8 mouse cellular contexts compared by ENCODE assay signal in the genomic region with DNA sequence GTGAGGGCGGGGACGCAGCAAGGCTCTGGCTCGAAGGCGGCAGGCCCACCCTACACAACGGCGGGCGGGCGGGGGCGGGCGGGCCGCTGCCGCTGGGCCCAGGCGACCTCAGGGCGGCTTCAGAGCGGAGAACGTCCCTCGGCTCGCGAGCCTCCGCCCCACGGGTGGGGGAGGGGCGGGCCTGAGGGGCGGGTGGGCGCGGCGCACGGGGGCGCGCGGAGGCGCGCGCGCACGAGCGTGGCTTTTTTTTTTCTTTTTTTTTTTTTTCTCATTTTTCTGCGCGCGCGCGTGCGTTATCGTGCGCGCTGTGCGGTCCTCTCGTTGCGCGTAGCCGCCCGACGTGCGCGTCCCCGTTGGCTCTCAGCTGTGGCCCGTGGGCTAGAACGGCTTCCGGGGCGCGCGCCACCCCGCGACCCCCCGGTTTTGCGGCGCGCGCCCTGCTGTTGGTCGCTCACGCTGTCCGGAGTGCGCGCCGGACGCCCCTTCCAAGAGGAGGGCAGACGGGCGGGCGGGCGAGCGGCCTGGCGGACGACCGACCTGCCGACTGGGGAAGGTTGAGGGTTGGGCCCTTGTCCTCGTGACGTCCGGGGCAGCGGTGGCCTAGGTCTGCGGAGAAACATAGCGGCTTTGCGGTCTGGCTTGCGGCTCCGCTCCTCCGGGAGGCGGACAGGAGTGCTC. TPM values are rescaled to one million over a fixed set of nuclear protein-coding genes. Genes with fewer than 3 reads are reported as not detected.
A peak's percentile ranks its signal among the peaks of the same experiment; 100 is the strongest.
DNase-seq lines count a peak whose midpoint lies in the region; ATAC-seq and TF ChIP-seq lines count a peak whose summit lies in the region.

No protein-coding gene starts in this region.

- no peak for TF ChIP-seq CTCF in midbrain, postnatal 0 days (IDR thresholded peaks at IDR 0.05)

- peaks cover 9% of the 10 kb centered on the region; the same call in 1 of the 2 replicates for H3K4me1 ChIP-seq in embryonic facial prominence, embryonic 14.5 days (ENCODE audit: control insufficient read depth, insufficient read depth, low read length)
- H3K4me1 ChIP-seq in kidney, embryonic 14.5 days (ENCODE audit: control insufficient read depth, insufficient read depth, low read length): peaks cover 15% of the 10 kb centered on the region; the same call in 1 of the 2 replicates
- H3K4me1 ChIP-seq in limb, embryonic 15.5 days: peaks cover 15% of the 10 kb centered on the region
- H3K4me1 ChIP-seq in midbrain, postnatal 0 days (ENCODE audit: insufficient read depth, low read length): peaks cover 15% of the 10 kb centered on the region; the same call in 1 of the 2 replicates

- peak; percentile 78 for ATAC-seq in embryonic facial prominence, embryonic 14.5 days (ENCODE audit: low read depth)
- ATAC-seq in kidney, embryonic 14.5 days (ENCODE audit: low FRiP score, low TSS enrichment): peak; percentile 73
- ATAC-seq in limb, embryonic 15.5 days (ENCODE audit: insufficient number of reproducible peaks, low FRiP score, low TSS enrichment, low read depth): peak; percentile 80
- ATAC-seq in midbrain, postnatal 0 days (ENCODE audit: low FRiP score): peak; percentile 76

- H3K36me3 ChIP-seq in embryonic facial prominence, embryonic 14.5 days (ENCODE audit: control insufficient read depth, insufficient read depth, low read length): peaks cover 49% of the 10 kb centered on the region
- peaks cover 49% of the 10 kb centered on the region for H3K36me3 ChIP-seq in kidney, embryonic 14.5 days (ENCODE audit: control insufficient read depth, insufficient read depth, low read length)
- peaks cover 41% of the 10 kb centered on the region for H3K36me3 ChIP-seq in limb, embryonic 15.5 days
- H3K36me3 ChIP-seq in midbrain, postnatal 0 days (ENCODE audit: insufficient read depth, low read length): peaks cover 24% of the 10 kb centered on the region

- peak overlapping the region; percentile 100 for H3K27ac ChIP-seq in embryonic facial prominence, embryonic 14.5 days (replicated peaks; ENCODE audit: low read depth, low read length)
- H3K27ac ChIP-seq in kidney, embryonic 14.5 days (ENCODE audit: low read depth, low read length): peak overlapping the region; percentile 99
- H3K27ac ChIP-seq in limb, embryonic 15.5 days: peak overlapping the region; percentile 100
- peak overlapping the region; percentile 99 for H3K27ac ChIP-seq in midbrain, postnatal 0 days (ENCODE audit: low read depth, low read length)

- peak overlapping the region; percentile 97 for H3K4me3 ChIP-seq in embryonic facial prominence, embryonic 14.5 days (ENCODE audit: low read depth, low read length)
- H3K4me3 ChIP-seq in kidney, embryonic 14.5 days (ENCODE audit: low read length): peak overlapping the region; percentile 95
- peak overlapping the region; percentile 87 for H3K4me3 ChIP-seq in limb, embryonic 15.5 days
- H3K4me3 ChIP-seq in midbrain, postnatal 0 days (ENCODE audit: low read depth, low read length): peak overlapping the region; percentile 93

- H3K4me2 ChIP-seq in embryonic facial prominence, embryonic 14.5 days (ENCODE audit: low read depth, low read length): peak overlapping the region; percentile 62
- H3K4me2 ChIP-seq in kidney, embryonic 14.5 days (replicated peaks; ENCODE audit: low read depth, low read length): peak overlapping the region; percentile 84
- H3K4me2 ChIP-seq in limb, embryonic 15.5 days: peak overlapping the region; percentile 56
- H3K4me2 ChIP-seq in midbrain, postnatal 0 days (ENCODE audit: low read depth, low read length, poor library complexity, severe bottlenecking): peak overlapping the region; percentile 66

- peak; percentile 89 for DNase-seq in A20 (ENCODE audit: low read depth, low spot score)
- peak; percentile 46 to 78 for DNase-seq in adrenal gland, postnatal 4 days (ENCODE audit: low spot score in 2 of 2)
- peak; percentile 90 for DNase-seq in embryonic facial prominence, embryonic 14.5 days (ENCODE audit: low spot score)
- peak; percentile 75 for DNase-seq in heart, adult 9 months (ENCODE audit: low spot score in 2 of 2)
- DNase-seq in midbrain, postnatal 0 days (ENCODE audit: low spot score): peak; percentile 92
- DNase-seq in spleen, postnatal 10 days (ENCODE audit: low spot score in 2 of 2): peak; percentile 77 to 92

- peak overlapping the region; percentile 99 for H3K9ac ChIP-seq in embryonic facial prominence, embryonic 14.5 days (ENCODE audit: low read depth, low read length)
- peak overlapping the region; percentile 98 for H3K9ac ChIP-seq in kidney, embryonic 14.5 days (ENCODE audit: low read depth, low read length)
- peak overlapping the region; percentile 97 for H3K9ac ChIP-seq in limb, embryonic 15.5 days
- peak overlapping the region; percentile 86 for H3K9ac ChIP-seq in midbrain, postnatal 0 days (replicated peaks; ENCODE audit: low read length, poor library complexity, severe bottlenecking)

- under 1% methylated on average over 41 of the region's 95 CpGs for WGBS in embryonic facial prominence, embryonic 14.5 days
- WGBS in kidney, embryonic 14.5 days: under 1% methylated on average over 43 of the region's 95 CpGs
- WGBS in limb, embryonic 15.5 days: under 1% methylated on average over 94 of the region's 95 CpGs
- WGBS in midbrain, postnatal 0 days: 2% methylated on average over 68 of the region's 95 CpGs

- no peaks in the 10 kb centered on the region for H3K9me3 ChIP-seq in embryonic facial prominence, embryonic 14.5 days (ENCODE audit: control insufficient read depth, low read length)
- H3K9me3 ChIP-seq in kidney, embryonic 14.5 days (ENCODE audit: control insufficient read depth, low read length): no peaks in the 10 kb centered on the region
- no peaks in the 10 kb centered on the region for H3K9me3 ChIP-seq in limb, embryonic 15.5 days
- no peaks in the 10 kb centered on the region for H3K9me3 ChIP-seq in midbrain, postnatal 0 days (ENCODE audit: low read length)

- H3K27me3 ChIP-seq in embryonic facial prominence, embryonic 14.5 days (replicated peaks; ENCODE audit: control insufficient read depth, insufficient read depth, low read length): no peaks in the 10 kb centered on the region
- no peaks in the 10 kb centered on the region for H3K27me3 ChIP-seq in kidney, embryonic 14.5 days (ENCODE audit: control insufficient read depth, insufficient read depth, low read length)
- no peaks in the 10 kb centered on the region for H3K27me3 ChIP-seq in limb, embryonic 15.5 days
- H3K27me3 ChIP-seq in midbrain, postnatal 0 days (ENCODE audit: insufficient read depth, low read length): no peaks in the 10 kb centered on the region

RNA-seq across cellular contexts. Expression of gene Qrich1, which starts 0.8 kb away (rescaled TPM):
- 100 to 1,000 TPM; 162 to 172 TPM for total RNA-seq in adrenal gland, postnatal 4 days (2021)
- polyA plus RNA-seq in embryonic facial prominence, embryonic 14.5 days (2014; fragmentation: Nextera tagmentation; extraction: Ambion mirVana): 110 and 126 TPM in 2 replicates
- 91.0 and 139 TPM in 2 replicates for polyA plus RNA-seq in kidney, embryonic 14.5 days (2014; fragmentation: Nextera tagmentation; extraction: Ambion mirVana)
- 112 TPM in 2 replicates for polyA plus RNA-seq in limb, embryonic 15.5 days (2015; fragmentation: Nextera tagmentation; extraction: Ambion mirVana)
- total RNA-seq in midbrain, postnatal 0 days (2014; rRNA removed): 240 and 284 TPM in 2 replicates
- polyA plus RNA-seq in midbrain, postnatal 0 days (2015; fragmentation: Nextera tagmentation; extraction: Ambion mirVana): 103 and 109 TPM in 2 replicates

RNA-seq across cellular contexts. Expression of gene Qars, which starts 9.9 kb away (rescaled TPM):
- total RNA-seq in adrenal gland, postnatal 4 days (2021): 100 to 1,000 TPM; 212 to 220 TPM
- polyA plus RNA-seq in embryonic facial prominence, embryonic 14.5 days (2014; fragmentation: Nextera tagmentation; extraction: Ambion mirVana): 97.2 and 116 TPM in 2 replicates
- 99.1 and 117 TPM in 2 replicates for polyA plus RNA-seq in kidney, embryonic 14.5 days (2014; fragmentation: Nextera tagmentation; extraction: Ambion mirVana)
- polyA plus RNA-seq in limb, embryonic 15.5 days (2015; fragmentation: Nextera tagmentation; extraction: Ambion mirVana): 104 and 107 TPM in 2 replicates
- 107 and 146 TPM in 2 replicates for total RNA-seq in midbrain, postnatal 0 days (2014; rRNA removed)
- 62.0 and 62.6 TPM in 2 replicates for polyA plus RNA-seq in midbrain, postnatal 0 days (2015; fragmentation: Nextera tagmentation; extraction: Ambion mirVana)

RNA-seq across cellular contexts. Expression of gene Usp19, which starts 27.0 kb away (rescaled TPM):
- 100 to 1,000 TPM; 225 to 230 TPM for total RNA-seq in adrenal gland, postnatal 4 days (2021)
- polyA plus RNA-seq in embryonic facial prominence, embryonic 14.5 days (2014; fragmentation: Nextera tagmentation; extraction: Ambion mirVana): 57.6 and 57.8 TPM in 2 replicates
- 45.4 and 69.4 TPM in 2 replicates for polyA plus RNA-seq in kidney, embryonic 14.5 days (2014; fragmentation: Nextera tagmentation; extraction: Ambion mirVana)
- 61.4 and 63.3 TPM in 2 replicates for polyA plus RNA-seq in limb, embryonic 15.5 days (2015; fragmentation: Nextera tagmentation; extraction: Ambion mirVana)
- 86.5 and 113 TPM in 2 replicates for total RNA-seq in midbrain, postnatal 0 days (2014; rRNA removed)
- 48.2 and 50.7 TPM in 2 replicates for polyA plus RNA-seq in midbrain, postnatal 0 days (2015; fragmentation: Nextera tagmentation; extraction: Ambion mirVana)

RNA-seq across cellular contexts. Expression of gene Lamb2, which starts 37.9 kb away (rescaled TPM):
- total RNA-seq in adrenal gland, postnatal 4 days (2021): 100 to 1,000 TPM; 136 to 153 TPM
- polyA plus RNA-seq in embryonic facial prominence, embryonic 14.5 days (2014; fragmentation: Nextera tagmentation; extraction: Ambion mirVana): 63.8 and 67.2 TPM in 2 replicates
- polyA plus RNA-seq in kidney, embryonic 14.5 days (2014; fragmentation: Nextera tagmentation; extraction: Ambion mirVana): 21.5 and 31.9 TPM in 2 replicates
- 78.4 and 79.9 TPM in 2 replicates for polyA plus RNA-seq in limb, embryonic 15.5 days (2015; fragmentation: Nextera tagmentation; extraction: Ambion mirVana)
- 56.5 and 169 TPM in 2 replicates for total RNA-seq in midbrain, postnatal 0 days (2014; rRNA removed)
- polyA plus RNA-seq in midbrain, postnatal 0 days (2015; fragmentation: Nextera tagmentation; extraction: Ambion mirVana): 15.8 and 18.5 TPM in 2 replicates

RNA-seq across cellular contexts. Expression of gene Impdh2, which starts 42.7 kb away (rescaled TPM):
- total RNA-seq in adrenal gland, postnatal 4 days (2021): 100 to 1,000 TPM; 105 to 106 TPM
- 173 and 202 TPM in 2 replicates for polyA plus RNA-seq in embryonic facial prominence, embryonic 14.5 days (2014; fragmentation: Nextera tagmentation; extraction: Ambion mirVana)
- polyA plus RNA-seq in kidney, embryonic 14.5 days (2014; fragmentation: Nextera tagmentation; extraction: Ambion mirVana): 185 and 229 TPM in 2 replicates
- polyA plus RNA-seq in limb, embryonic 15.5 days (2015; fragmentation: Nextera tagmentation; extraction: Ambion mirVana): 151 and 157 TPM in 2 replicates
- total RNA-seq in midbrain, postnatal 0 days (2014; rRNA removed): 81.3 and 81.7 TPM in 2 replicates
- polyA plus RNA-seq in midbrain, postnatal 0 days (2015; fragmentation: Nextera tagmentation; extraction: Ambion mirVana): 93.7 and 96.6 TPM in 2 replicates

Comparison
In these comparisons a context has a peak if more than half of its experiments do, and no peak if none do; other contexts are left out.
1. Peak in every context shown above with its lines: DNase-seq, ATAC-seq, H3K4me3 ChIP-seq and H3K27ac ChIP-seq.